Mouse (Mus musculus): ENCODE results near the gene Vav1.

The Vav1 gene

DNA sequence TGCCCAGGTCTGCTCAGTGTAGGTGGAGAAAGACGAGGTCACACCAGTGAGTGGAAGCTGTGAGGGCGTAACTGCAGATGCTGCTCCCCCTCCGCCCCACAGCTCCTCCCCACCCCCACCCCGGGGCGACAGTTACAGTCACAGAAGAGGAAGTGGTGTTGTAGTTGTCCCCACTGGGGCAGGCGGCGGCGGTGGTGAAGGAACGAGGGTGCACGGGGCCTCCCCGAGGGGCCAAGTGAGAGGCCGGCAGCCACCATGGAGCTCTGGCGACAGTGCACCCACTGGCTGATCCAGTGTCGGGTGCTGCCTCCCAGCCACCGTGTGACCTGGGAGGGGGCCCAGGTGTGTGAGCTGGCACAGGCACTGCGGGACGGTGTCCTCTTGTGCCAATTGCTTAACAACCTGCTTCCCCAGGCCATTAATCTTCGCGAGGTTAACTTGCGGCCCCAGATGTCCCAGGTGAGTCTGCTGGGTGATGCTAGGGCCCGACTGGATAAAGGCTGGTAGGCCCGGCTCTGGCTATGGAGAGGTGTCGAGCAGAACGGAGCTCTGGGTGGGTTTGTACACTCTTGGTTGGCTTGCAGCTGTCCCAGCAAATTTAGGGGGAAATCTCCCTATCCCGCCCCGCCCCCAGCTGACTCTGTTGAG is at the start of gene Vav1:
Gene Vav1, plus strand, starts transcription at position 158 of the 648 bp plus-strand sequence.
- DNase-seq: peak; percentile 90

DNA sequence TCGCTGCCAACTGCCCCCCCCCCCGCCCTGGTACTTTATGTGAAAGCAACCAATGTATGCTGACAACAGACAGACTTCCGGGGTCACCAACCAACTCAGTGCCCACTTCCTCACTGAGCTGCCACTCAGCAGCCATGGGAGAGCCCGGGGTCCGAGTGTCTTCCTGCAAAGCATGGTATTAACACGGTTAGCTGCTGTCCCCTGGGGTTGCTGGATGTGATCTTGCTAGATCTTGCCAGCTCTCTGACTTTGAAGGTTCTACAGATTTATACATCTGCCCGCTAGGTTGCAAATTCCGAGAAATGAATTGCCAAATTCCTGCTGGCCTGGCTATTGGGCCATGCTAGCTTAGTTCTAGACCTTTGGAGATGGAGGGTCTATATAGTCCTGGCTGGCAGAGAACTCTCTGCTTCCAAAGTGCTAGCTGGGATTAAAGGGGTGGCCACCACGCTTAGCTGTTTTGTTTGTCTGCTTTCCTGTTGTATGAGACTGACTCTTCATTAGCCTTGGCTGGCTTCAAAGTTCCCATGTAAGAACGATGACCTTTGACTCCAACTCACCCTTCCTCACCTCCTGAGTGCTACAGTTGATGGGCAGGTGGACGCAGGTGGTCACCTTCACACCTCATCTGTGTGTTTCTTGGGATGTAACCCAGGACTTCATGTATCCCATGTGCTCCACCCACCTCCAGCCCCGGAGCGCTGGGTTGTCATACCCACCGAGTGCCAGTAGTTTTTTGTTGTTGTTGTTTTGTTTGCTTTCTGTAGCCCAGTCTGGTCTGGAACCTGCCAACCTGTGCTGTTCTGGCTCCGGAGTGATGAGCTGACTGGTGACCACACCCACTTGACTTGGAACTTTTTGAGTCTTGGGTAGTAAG is 48.8 kb upstream of the Vav1 start:
- no peak for DNase-seq

DNA sequence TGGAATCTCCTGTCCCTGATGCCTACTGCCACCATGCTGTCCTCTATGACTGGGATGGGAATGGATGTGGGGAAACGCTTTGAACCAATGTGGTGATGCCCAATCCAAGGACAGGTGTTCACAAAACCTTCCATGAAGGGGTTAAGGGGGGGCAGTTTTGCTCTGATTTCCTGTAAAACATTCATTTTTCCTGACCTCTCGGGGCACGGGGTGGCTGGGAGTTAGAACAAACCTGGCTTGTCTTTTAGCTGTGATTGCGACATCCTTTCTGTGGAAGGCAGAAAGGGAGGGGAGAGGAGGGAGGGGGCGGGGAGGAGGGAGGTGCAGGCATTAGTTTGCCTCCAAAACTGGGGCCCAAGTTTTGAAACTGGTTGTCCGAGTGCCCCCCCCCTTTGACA is 48.2 kb upstream of the Vav1 start:
- no peak for DNase-seq

- DNase-seq: no peak
Observed at GRCm38 (mm10) chr17:57231321-57231771, 47.6 kb upstream of the Vav1 start.

- no peak for DNase-seq
Observed at GRCm38 (mm10) chr17:57232200-57232599, 46.7 kb upstream of the Vav1 start.

GRCm38 (mm10) chr17:57233038-57233437 is 45.9 kb upstream of the Vav1 start:
- DNase-seq: no peak

DNA sequence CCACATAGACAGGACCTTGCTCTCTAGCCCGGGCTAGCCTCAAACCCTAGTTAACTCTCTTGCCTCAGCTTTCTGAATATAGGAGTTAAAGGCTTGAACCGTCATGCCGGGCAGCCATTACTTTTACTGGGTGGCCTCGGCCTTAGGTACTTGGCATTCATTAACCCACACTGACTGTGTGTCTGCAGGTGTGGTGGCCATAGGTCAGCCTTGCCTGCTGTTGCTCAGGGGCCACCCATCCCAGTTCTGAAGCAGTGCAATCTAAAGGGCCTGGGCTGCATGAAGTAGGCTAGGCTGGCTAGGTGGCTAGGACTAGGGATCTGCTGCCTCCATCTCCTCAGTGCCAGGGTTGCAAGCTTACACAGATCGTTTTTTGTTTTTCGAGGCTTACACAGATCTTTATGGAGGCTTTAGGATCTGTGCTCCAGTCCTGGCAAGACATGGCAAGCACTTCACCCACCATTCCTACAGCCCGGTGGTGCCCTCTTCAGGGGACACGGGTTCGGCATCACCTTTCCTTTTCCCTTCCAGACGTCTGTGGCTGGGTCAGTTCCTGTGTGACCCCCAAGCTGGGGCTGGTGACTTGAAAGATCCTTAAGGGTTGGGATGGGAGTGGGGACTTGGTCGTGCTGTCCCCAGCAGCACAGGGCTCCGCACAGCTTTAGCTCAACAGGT is 44.5 kb upstream of the Vav1 start:
- DNase-seq: no peak

DNA sequence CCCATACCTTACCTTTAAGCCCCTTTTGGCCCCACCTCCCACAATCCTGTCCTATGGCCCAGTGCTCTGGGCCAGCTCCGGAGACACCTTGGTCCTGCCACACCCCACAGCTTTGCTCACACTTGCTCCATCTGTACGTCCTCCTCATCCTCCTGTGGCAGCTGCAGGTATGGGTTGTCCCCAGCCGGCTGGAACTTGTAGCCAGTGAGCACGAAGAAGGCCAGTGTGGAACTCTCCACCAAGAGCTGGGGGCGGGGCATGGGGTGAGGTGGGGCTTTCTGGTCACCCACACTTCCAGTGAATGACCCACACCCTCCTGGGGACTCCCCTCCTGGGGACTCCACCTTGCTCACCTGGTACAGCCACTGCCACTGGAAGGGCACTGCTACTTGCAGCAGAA is 43.1 kb upstream of the Vav1 start:
- no peak for DNase-seq

DNA sequence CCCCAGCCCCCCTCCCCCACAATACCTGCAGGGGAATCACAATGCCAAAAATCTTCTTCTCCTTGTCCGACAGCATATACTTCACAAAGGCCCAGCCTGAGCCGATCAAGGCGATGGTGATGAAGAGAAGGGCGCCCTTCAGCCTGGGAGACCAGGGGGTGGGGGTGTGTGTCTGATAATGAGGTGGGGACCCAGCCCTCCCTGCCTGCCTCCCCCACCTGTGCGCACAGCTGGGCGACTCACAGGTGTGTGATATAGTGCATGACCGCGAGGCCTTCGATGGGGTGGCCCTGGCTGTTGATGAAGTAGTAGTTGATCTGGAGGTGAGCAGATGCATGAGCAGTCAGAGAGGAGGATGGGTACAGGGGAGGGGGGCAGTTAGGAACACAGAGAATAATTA is 41.7 kb upstream of the Vav1 start:
- DNase-seq: no peak

- DNase-seq: no peak
Observed at GRCm38 (mm10) chr17:57243650-57244370, 35.1 kb upstream of the Vav1 start.

- DNase-seq: no peak
Observed at GRCm38 (mm10) chr17:57245311-57245929, 33.5 kb upstream of the Vav1 start.

GRCm38 (mm10) chr17:57246663-57247392 is 32.1 kb upstream of the Vav1 start:
- peak; percentile 38 for DNase-seq

DNA sequence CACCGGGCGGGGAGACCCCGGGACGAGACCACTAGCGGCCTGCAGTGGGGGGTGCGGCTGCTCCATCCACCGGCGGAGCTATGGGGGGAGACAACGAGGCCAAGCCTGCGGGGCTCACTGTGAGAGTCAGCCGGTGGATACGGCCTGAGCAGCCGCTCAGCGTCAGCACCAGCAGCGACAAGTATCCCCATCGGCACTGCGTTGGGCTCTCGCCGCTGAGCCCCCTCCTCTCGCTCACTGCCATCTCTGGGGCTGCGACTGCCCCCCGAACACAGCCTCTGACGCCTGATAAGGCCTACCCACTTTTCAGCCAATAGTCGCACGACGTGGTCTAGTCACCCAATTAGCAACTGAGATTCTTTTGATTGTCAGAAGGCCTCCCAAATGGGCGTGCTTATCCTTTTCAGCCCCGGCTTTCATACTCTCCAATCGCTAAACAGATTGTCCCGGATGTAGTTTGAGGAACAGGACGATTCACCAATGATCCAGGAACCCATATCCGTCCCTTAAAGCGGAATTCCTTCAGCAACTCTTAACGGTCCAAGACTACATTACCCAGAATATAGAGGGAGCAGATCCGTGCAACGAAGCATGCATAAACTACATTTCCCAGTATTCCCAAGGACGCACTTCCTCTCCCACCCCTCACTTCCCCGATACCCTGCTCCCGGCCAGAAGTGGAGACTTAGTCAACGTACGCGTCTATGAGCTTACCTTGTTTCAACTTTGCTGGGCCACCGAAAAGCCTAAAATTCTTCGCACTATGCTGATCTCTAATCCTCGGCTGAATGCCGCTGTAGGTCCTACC is 31.3 kb upstream of the Vav1 start:
- peak; percentile 91 for DNase-seq

DNA sequence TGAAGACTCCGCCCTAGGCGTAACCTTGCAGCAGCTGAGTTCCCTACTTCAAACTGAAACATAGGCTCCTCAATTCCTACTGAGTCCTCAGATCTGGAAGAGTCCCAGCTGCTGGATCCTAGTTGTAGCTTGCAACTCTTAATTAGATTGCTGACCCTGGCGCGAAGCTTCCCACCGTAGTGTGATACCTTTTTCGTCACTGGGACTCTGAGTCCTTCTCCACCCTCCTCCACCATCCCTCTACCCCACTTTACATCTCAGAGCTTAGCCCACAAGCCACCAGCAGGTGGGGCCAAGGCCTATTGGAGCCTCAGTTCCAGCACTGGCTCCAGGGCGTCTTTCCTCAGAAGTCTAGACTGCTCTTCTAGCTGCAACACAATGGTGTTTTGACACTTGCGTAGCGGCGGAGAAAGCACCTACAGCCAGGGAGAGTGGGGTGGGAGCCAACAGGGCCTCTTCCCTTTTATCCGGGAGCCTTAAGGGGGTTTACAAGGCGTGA is 30.6 kb upstream of the Vav1 start, which contains the start of gene Gpr108:
Gene Gpr108, minus strand, starts transcription at position 246 of the 499 bp plus-strand sequence.
- DNase-seq: peak; percentile 94

DNA sequence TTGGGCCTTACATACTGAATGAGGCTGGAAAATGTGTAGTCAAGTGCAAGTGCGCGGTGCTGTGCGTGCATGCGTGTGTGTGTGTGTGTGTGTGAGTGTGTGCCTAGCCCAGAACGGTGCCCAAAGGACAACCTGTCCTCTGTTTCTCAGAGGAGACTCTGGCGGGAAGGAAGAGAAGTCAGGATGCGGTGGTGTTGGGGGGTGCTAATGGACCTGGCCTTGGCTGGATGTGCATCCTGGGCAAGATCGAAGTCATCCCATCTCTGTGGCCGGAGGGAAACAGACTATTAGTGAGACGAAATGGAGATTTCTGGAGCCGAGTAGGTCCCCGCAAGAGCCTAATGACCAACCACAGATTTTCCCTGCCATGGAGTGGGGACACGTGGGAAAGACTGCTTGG is 30.1 kb upstream of the Vav1 start:
- peak; percentile 43 for DNase-seq

DNA sequence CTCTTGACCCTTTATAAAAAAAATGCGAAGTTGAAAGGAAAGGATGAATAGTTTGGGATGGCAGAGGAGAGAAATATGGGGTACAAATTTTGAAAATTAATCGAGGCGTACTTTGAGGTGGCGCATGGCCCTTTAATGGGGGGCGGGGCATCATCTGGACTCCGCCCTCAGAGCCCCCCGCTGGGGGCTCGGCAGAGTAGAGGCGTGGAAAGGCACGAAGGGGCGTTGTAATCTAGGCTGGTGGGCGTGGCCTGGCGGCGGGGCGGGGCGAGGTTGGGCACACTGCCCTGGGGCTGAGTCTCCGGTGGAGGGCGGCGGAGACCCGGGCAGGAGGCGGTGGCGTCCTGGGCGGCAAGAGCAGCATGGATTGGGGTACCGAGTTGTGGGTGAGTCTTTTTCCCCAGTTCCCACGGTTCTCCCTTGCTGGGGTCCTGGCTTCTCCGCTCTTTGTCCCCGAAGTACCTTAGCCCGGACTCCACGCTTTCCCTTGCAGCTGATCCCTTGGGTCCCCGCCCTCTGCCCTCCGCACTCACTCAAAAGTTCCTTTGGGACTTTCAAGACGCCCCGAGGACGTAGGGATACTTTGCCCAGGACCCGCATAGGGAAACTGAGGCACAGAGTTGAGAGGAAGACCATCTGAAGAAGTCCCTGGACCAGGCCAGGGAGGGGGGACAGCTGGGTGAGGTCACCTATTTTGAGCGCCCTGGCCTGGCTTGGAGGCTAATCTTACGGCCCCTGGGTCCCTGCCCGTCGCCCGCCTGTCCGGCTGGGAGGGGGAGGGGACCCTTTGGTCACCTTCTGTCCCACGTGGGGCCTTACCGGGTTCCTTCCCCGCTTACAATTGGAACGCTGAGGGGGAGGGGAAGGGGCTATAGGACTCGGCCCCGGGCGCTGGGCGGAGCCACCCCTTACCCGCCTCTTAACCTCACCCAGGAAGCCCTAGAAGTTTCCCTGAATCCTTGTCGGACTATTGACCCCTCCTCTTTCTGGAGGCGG is 29.4 kb upstream of the Vav1 start, which contains the start of gene Trip10:
Gene Trip10, plus strand, starts transcription at position 270 of the 996 bp plus-strand sequence.
- peak; percentile 99 for DNase-seq

- peak; percentile 37 for DNase-seq
Observed at GRCm38 (mm10) chr17:57250461-57251160, 28.3 kb upstream of the Vav1 start.

DNA sequence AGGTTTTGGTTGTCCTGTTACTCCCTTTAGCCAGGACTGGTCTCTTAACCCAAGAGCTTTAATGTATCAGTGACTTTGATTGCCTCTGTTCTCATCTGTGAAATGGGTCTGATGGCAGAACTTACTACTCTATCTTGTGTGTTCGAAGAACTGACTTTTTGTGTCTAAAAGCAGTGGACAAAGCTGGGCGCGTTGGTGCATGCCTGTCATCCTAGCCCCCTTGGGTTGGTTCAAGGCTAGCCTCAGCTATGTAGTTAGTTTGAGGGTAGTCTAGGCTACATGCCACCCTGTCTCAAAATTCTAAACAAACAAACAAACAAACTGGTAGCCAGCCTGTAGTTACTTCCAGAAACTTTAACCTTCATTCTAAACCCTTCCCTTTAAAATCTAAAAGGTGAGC is 27.5 kb upstream of the Vav1 start:
- DNase-seq: no peak
